Mouse (Mus musculus): ENCODE measurements at regions not wholly inside any gene's neighbourhood (a gene's known extent, or its start where the extent isn't known, plus 50 kb on each side); places are given as distances from the start of the nearest gene placed in this dataset.

- no peak for TF ChIP-seq CTCF (IDR thresholded peaks at IDR 0.05; ENCODE audit: low read depth)
- no peak for TF ChIP-seq EP300 (IDR thresholded peaks at IDR 0.05; ENCODE audit: low read depth)
These were observed 275.1 kb upstream of the Gm21798 start for GRCm38 (mm10) chr15:64542250-64542901.
